Mouse (Mus musculus) heart, embryonic 15.5 days (tissue): ENCODE measurements around the gene Mycl. TPM values are rescaled to one million over a fixed set of nuclear protein-coding genes. Genes with fewer than 3 reads are reported as not detected.
"Not testable (repeated sequence)": the region's sequence is repeated elsewhere in the genome, so short reads cannot be mapped to it uniquely, and the experiment has no call there.

Experiments
- ATAC-seq: fragments of 200-750 bp; cut with Nextera tagmentation; replicated peaks from 2 replicates; pipeline ENCODE4 v1.8.0; 2017; ENCODE audit warnings: low read depth, moderate TSS enrichment; ENCODE audit not compliant: insufficient number of reproducible peaks, insufficient read depth, low FRiP score
- H3K27ac ChIP-seq: fragments of 300-500 bp; sonication (generic); 2 replicates; pipeline ENCODE4 v1.5.1; 2015; ENCODE audit warnings: mild to moderate bottlenecking, inconsistent platforms
- H3K27me3 ChIP-seq: fragments of 300-500 bp; sonication (generic); 2 replicates; pipeline ENCODE4 v1.6.1; 2015; ENCODE audit warnings: inconsistent platforms
- H3K36me3 ChIP-seq: fragments of 300-500 bp; sonication (generic); 2 replicates; pipeline ENCODE4 v1.6.1; 2015; ENCODE audit warnings: mild to moderate bottlenecking, inconsistent platforms
- H3K4me1 ChIP-seq: fragments of 300-500 bp; sonication (generic); replicated peaks from 2 replicates; pipeline ENCODE4 v1.6.1; 2015; ENCODE audit warnings: inconsistent platforms
- H3K4me2 ChIP-seq: fragments of 300-500 bp; sonication (generic); 2 replicates; pipeline ENCODE4 v1.6.1; 2015; ENCODE audit warnings: inconsistent platforms, mild to moderate bottlenecking, moderate library complexity
- H3K4me3 ChIP-seq: fragments of 300-500 bp; sonication (generic); 2 replicates; pipeline ENCODE4 v1.5.1; 2015; ENCODE audit warnings: mild to moderate bottlenecking, inconsistent platforms
- H3K9ac ChIP-seq: fragments of 300-500 bp; sonication (generic); 2 replicates; pipeline ENCODE4 v1.6.1; 2015; ENCODE audit warnings: mild to moderate bottlenecking, inconsistent platforms
- H3K9me3 ChIP-seq: fragments of 300-500 bp; sonication (generic); replicated peaks from 2 replicates; pipeline ENCODE4 v1.6.1; 2016; ENCODE audit warnings: inconsistent platforms
- WGBS: fragments of 180-500 bp; shearing (Covaris S2); methylation state at CpG from one replicate; pipeline ENCODE4 v1.1.7; 2015; ENCODE audit warnings: mixed read lengths; 5-methylcytosine and 5-hydroxymethylcytosine counted together
- polyA plus RNA-seq: library from polyadenylated mRNA; unstranded; fragments of >200 nt; fragmentation: Nextera tagmentation; extraction: Ambion mirVana; gene quantifications from 2 replicates; pipeline ENCODE4 v1.2.1, GENCODE M21; 2015

Gene Mycl
- polyA plus RNA-seq, 1 experiment from 2014 or later, result 0.77 TPM

GRCm38 (mm10) chr4:122999263-122999691 lies 3.8 kb downstream of the Mycl start:
- Histone ChIP-seq H3K9me3 (no peaks in the 10 kb centered on the region), H3K4me1 (peaks cover 21% of the 10 kb centered on the region), H3K36me3 (no peaks in the 10 kb centered on the region), H3K27ac (no peak overlapping the region), H3K4me3 (no peak overlapping the region), H3K9ac (no peak overlapping the region), H3K4me2 (no peak overlapping the region), H3K27me3 (peaks cover 70% of the 10 kb centered on the region)
- ATAC-seq, result no peak
- WGBS, result 30% methylated on average over 4 of the region's 4 CpGs

GRCm38 (mm10) chr4:123000130-123000529 lies 4.7 kb downstream of the Mycl start:
- ATAC-seq, result no peak
- Histone ChIP-seq H3K36me3 (no peaks in the 10 kb centered on the region), H3K9me3 (no peaks in the 10 kb centered on the region), H3K27ac (no peak overlapping the region), H3K4me3 (no peak overlapping the region), H3K27me3 (peaks cover 62% of the 10 kb centered on the region), H3K9ac (no peak overlapping the region), H3K4me1 (peaks cover 25% of the 10 kb centered on the region), H3K4me2 (no peak overlapping the region)
- 68% methylated on average over 14 of the region's 14 CpGs for WGBS

DNA sequence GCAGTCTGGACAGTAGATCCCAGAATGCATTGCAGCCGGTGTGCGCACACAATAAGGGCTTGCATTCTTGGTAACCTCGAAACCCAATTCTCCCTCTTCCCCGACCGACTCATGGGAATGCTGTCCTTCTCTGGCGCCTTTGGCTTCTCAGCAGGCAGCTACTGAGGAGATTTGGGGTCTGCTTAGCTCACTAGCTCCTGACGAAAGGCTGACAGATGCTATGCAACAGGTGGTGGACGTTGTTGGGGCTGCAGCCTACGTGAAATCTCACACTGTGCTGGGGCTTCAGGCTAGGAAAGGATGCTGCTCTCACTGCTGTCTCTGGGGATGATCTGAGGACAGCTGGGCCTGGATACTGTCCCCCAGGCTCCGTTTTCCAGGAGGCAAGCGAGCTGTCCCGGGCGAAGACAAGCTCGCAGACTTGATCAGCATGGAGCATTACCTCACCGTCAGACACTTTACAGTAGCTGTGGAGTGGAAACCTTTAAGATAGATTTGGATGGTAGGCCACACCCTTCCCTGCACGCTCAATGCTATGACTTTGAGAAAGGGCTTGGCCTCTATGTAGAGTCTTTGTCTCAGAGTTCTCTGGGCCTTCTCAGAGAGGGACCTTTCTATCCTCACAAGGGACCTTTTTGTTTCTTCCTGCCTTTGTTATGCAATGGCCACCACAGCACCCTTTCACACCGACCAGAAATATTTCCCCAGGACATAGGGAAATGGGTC lies 5.3 kb downstream of the Mycl start:
- Histone ChIP-seq H3K27ac (no peak overlapping the region), H3K27me3 (peaks cover 60% of the 10 kb centered on the region), H3K4me3 (no peak overlapping the region), H3K4me2 (no peak overlapping the region), H3K36me3 (no peaks in the 10 kb centered on the region), H3K4me1 (peaks cover 22% of the 10 kb centered on the region), H3K9me3 (no peaks in the 10 kb centered on the region), H3K9ac (no peak overlapping the region)
- no peak for ATAC-seq
- WGBS, result 52% methylated on average over 17 of the region's 17 CpGs

DNA sequence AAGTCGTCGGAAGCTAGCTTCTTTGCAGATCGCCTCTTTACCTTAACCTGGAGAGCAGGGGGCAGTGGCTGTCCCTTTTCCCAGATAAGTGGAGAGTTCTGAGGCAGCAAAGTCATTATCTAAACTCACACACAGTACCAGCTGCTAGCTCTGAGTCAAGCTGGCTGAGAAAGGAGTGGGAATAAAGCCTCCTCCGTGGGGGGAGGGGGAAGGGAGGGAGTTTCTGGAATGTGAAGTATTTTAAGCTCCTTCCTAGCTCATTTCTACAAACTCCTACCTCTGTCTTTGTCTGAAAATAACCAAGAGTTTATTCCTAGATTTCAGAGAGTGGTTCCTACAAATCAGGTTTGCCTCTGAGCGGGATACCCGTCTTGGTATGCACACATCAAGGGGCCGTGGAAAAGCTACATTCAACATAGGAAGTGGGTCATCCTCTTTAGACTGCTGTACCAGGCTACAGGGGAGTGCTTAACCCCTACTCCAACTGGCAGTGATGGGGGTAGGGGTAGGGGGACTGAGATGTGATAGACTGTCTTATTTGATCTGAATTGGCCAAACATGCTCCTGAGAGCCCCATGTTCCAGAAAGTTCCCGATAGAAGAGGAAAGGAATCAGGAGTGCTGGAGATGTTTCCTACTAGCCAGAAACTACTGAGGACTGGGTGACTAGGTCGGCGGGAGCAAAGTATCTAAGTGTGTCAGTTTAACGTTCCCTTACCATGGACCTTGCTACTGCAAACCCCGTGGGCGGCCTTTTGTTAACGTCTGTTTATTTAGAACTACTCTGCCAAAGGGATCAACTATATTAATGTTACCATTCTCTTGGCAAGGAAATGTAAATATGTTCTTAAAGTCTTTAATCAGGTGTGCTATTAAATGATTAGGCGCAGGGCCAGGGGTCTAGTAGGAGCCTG lies 9.9 kb downstream of the Mycl start:
- Histone ChIP-seq H3K27me3 (peaks cover 16% of the 10 kb centered on the region), H3K4me1 (peaks cover 10% of the 10 kb centered on the region), H3K9me3 (no peaks in the 10 kb centered on the region), H3K36me3 (no peaks in the 10 kb centered on the region), H3K27ac (no peak overlapping the region), H3K4me3 (no peak overlapping the region), H3K4me2 (no peak overlapping the region), H3K9ac (no peak overlapping the region)
- ATAC-seq, result no peak
- 25% methylated on average over 15 of the region's 15 CpGs for WGBS

DNA sequence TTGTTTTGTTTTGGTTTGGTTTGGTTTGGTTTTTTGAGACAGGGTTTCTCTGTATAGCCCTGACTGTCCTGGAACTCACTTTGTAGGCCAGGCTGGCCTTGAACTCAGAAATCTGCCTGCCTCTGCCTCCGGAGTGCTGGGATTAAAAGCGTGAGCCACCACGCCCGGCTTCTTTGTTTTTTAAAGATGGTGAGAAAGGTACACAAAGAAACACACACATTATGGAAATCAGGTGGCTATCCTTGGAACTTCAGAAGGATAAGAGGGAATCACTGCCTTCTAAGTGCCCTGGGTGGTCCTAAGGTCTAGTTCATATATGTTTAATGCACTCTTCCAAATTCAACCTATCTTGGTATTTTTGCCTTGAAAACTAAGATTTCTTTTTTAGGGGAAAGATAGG lies 17.0 kb downstream of the Mycl start:
- not testable (repeated sequence) for H3K9ac ChIP-seq, H3K4me2 ChIP-seq, H3K9me3 ChIP-seq, H3K27ac ChIP-seq, H3K27me3 ChIP-seq, H3K36me3 ChIP-seq, H3K4me3 ChIP-seq, ATAC-seq
- H3K4me1 ChIP-seq, result peaks cover 10% of the 10 kb centered on the region
- 89% methylated on average over 4 of the region's 4 CpGs for WGBS

- Histone ChIP-seq H3K4me1 (peaks cover 18% of the 10 kb centered on the region), H3K36me3 (no peaks in the 10 kb centered on the region), H3K27me3 (no peaks in the 10 kb centered on the region; the same call in 1 of the 2 replicates), H3K9ac (no peak overlapping the region), H3K27ac (no peak overlapping the region), H3K9me3 (no peaks in the 10 kb centered on the region), H3K4me3 (no peak overlapping the region), H3K4me2 (no peak overlapping the region)
- WGBS, result 57% methylated on average over 5 of the region's 5 CpGs
- no peak for ATAC-seq
These were observed 18.0 kb downstream of the Mycl start for GRCm38 (mm10) chr4:123013346-123013945.

GRCm38 (mm10) chr4:123013949-123014406 lies 18.5 kb downstream of the Mycl start:
- Histone ChIP-seq H3K4me1 (peaks cover 21% of the 10 kb centered on the region), H3K4me2 (no peak overlapping the region), H3K27ac (no peak overlapping the region), H3K27me3 (no peaks in the 10 kb centered on the region; the same call in 1 of the 2 replicates), H3K36me3 (no peaks in the 10 kb centered on the region), H3K9me3 (no peaks in the 10 kb centered on the region), H3K9ac (no peak overlapping the region), H3K4me3 (no peak overlapping the region)
- no peak for ATAC-seq
- 66% methylated on average over 3 of the region's 3 CpGs for WGBS

DNA sequence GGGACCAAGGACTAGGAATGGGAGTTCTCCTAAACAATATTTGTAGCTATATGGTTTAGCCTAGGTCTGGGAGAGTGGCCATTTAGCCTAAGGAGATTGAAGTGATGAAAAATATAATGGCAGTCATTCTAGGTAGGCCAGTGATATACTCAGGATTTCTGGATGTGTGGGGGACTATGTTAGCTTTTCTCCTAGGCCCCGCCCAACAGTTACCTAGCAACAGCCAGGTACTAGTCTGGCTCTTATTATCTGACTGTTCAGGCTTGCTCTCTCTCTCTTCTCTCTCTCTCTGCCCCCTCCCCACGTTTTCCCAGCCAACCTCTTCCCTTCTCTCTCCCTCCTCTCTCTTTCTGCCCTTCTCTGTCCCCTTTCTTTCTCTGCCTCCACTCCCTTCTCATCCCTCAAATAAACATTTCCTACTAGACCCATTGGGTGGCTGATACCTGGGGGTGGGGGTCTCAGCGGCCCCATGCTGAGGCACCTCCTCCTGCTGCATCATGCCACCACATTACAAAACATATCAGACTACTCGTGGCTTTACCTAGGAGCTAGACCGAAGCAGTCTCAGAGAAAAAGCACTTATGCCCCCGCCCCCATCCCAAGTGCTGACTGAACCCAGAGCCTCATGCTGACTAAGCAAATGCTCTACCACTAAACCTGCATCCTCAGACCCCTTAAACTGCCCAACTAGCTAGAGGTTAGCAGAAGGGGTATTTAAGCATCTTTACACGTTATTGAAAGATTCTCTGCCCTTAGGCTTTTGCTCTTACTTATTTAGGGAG lies 19.2 kb downstream of the Mycl start:
- Histone ChIP-seq H3K27me3 (no peaks in the 10 kb centered on the region), H3K9ac (no peak overlapping the region), H3K9me3 (no peaks in the 10 kb centered on the region), H3K4me2 (no peak overlapping the region), H3K4me1 (peaks cover 24% of the 10 kb centered on the region), H3K4me3 (no peak overlapping the region), H3K36me3 (0 out of 2 replicates have a peak, but pooled peaks cover 2% of the 10 kb centered on the region), H3K27ac (no peak overlapping the region)
- ATAC-seq, result no peak
- WGBS, result 38% methylated on average over 7 of the region's 7 CpGs

DNA sequence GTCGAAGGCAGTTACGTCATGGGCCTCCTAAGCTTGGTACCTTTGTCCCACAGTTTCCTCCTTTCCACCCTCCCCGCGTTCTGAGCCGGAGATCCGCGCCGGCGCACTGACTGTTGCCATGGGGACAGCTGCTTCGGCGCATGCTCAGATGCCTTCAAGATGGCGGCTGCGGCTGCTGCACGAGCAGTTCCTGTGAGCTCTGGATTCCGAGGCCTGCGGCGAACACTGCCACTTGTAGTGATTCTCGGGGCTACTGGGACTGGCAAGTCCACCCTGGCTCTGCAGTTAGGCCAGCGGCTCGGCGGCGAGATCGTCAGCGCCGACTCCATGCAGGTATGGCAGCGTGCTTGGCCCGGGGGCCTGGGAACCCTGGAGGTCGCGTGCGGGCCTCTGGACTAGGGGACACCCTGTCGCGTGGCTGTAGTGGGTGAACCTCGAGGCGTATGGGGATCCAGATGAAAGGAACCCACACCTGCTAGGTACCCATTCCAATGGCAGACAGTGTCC lies 21.1 kb downstream of the Mycl start, which contains the start of gene Trit1:
Gene Trit1, plus strand, starts transcription at position 147 of the 507 bp plus-strand sequence.
- peak within 1 kb of the TSS; percentile 80 for H3K4me2 ChIP-seq
- WGBS, result under 1% methylated on average over 34 of the region's 34 CpGs
- peaks cover 24% of the 10 kb centered on the region for H3K4me1 ChIP-seq
- no peaks in the 10 kb centered on the region for H3K27me3 ChIP-seq
- peaks cover 6% of the 10 kb centered on the region; the same call in 1 of the 2 replicates for H3K36me3 ChIP-seq
- peak; percentile 93 for ATAC-seq
- no peaks in the 10 kb centered on the region for H3K9me3 ChIP-seq
- H3K4me3 ChIP-seq, result peak within 1 kb of the TSS; percentile 93
- H3K9ac ChIP-seq, result peak within 1 kb of the TSS; percentile 89
- peak within 1 kb of the TSS; percentile 90 for H3K27ac ChIP-seq

- H3K27ac ChIP-seq, result no peak overlapping the region
- no peaks in the 10 kb centered on the region for H3K27me3 ChIP-seq
- WGBS, result 86% methylated on average over 3 of the region's 3 CpGs
- H3K4me3 ChIP-seq, result no peak overlapping the region
- H3K4me2 ChIP-seq, result no peak overlapping the region
- no peak for ATAC-seq
- H3K36me3 ChIP-seq, result peaks cover 9% of the 10 kb centered on the region; the same call in 1 of the 2 replicates
- no peak overlapping the region for H3K9ac ChIP-seq
- no peaks in the 10 kb centered on the region for H3K9me3 ChIP-seq
- peaks cover 30% of the 10 kb centered on the region for H3K4me1 ChIP-seq
These were observed 26.1 kb downstream of the Mycl start for GRCm38 (mm10) chr4:123021591-123021990.
